Mouse (Mus musculus) liver, postnatal 0 days (tissue): Measurements from ENCODE around the gene Ranbp1. TPM values are rescaled to one million over a fixed set of nuclear protein-coding genes. Genes with fewer than 3 reads are reported as not detected.
A peak's percentile ranks its signal among the peaks of the same experiment; 100 is the strongest.
"Not testable (repeated sequence)": the region's sequence is repeated elsewhere in the genome, so short reads cannot be mapped to it uniquely, and the experiment has no call there.

ENCODE experiments used
- ATAC-seq: fragments of 200-750 bp; cut with Nextera tagmentation; 2 replicates; pipeline ENCODE4 v1.8.0; 2017; ENCODE audit warnings: mild to moderate bottlenecking, moderate library complexity
- DNase-seq: peaks from one replicate; pipeline ENCODE4 v3.0.0-alpha.2; 2016
- H3K27ac ChIP-seq: fragments of 300-500 bp; sonication (generic); 2 replicates; pipeline ENCODE4 v1.5.1; 2014; ENCODE audit warnings: antibody characterized with exemption, moderate library complexity, mild to moderate bottlenecking, low read depth
- H3K27me3 ChIP-seq: fragments of 300-500 bp; sonication (generic); 2 replicates; pipeline ENCODE4 v1.6.1; 2014; ENCODE audit warnings: low read length, control low read depth, mixed read lengths; ENCODE audit not compliant: insufficient read depth
- H3K36me3 ChIP-seq: fragments of 300-500 bp; sonication (generic); replicated peaks from 2 replicates; pipeline ENCODE4 v1.6.1; 2014; ENCODE audit warnings: mild to moderate bottlenecking, control low read depth, low read length, moderate library complexity, mixed read lengths; ENCODE audit not compliant: insufficient read depth
- H3K4me1 ChIP-seq: fragments of 300-500 bp; sonication (generic); 2 replicates; pipeline ENCODE4 v1.6.1; 2014; ENCODE audit warnings: antibody characterized with exemption, mild to moderate bottlenecking, control low read depth; ENCODE audit not compliant: insufficient read depth
- H3K4me2 ChIP-seq: fragments of 300-500 bp; sonication (generic); 2 replicates; pipeline ENCODE4 v1.6.1; 2014; ENCODE audit warnings: low read depth, mild to moderate bottlenecking, low read length, moderate library complexity, mixed read lengths
- H3K4me3 ChIP-seq: fragments of 300-500 bp; sonication (generic); 2 replicates; pipeline ENCODE4 v1.5.1; 2014; ENCODE audit warnings: low read depth, low read length
- H3K9ac ChIP-seq: fragments of 300-500 bp; sonication (generic); replicated peaks from 2 replicates; pipeline ENCODE4 v1.6.1; 2014; ENCODE audit warnings: mild to moderate bottlenecking, moderate library complexity
- H3K9me3 ChIP-seq: fragments of 300-500 bp; sonication (generic); 2 replicates; pipeline ENCODE4 v1.6.1; 2016; ENCODE audit warnings: mild to moderate bottlenecking, control low read depth, low read length, mixed read lengths
- CTCF ChIP-seq: sonication (generic); IDR thresholded peaks from 2 replicates; pipeline ENCODE4 v1.5.1; 2016; ENCODE audit warnings: antibody characterized with exemption, low read depth
- EP300 ChIP-seq: IDR thresholded peaks from 2 replicates; pipeline ENCODE4 v1.6.1; 2016; ENCODE audit warnings: antibody characterized with exemption, low read depth, mild to moderate bottlenecking
- WGBS: fragments of 180-500 bp; shearing (Covaris S2); extraction: QIAGEN DNeasy Blood & Tissue Kit; methylation state at CpG from one replicate; pipeline ENCODE4 v1.1.7; 2014; ENCODE audit not compliant: insufficient replicate concordance; 5-methylcytosine and 5-hydroxymethylcytosine counted together
- microRNA counts: library from miRNA; unstranded; fragments of <30 nt; microRNA quantifications from one replicate; lab custom pipeline; 2015
- microRNA-seq: library from miRNA; unstranded; fragments of <30 nt; microRNA quantifications from one replicate; pipeline ENCODE4, GENCODE M21; 2016
- polyA plus RNA-seq: library from polyadenylated mRNA; unstranded; fragments of >200 nt; fragmentation: Nextera tagmentation; extraction: Ambion mirVana; gene quantifications from 2 replicates; pipeline ENCODE4 v1.2.1, GENCODE M21; 2015

The Ranbp1 gene
- polyA plus RNA-seq, 1 experiment from 2014 or later = 160 TPM

- no peaks in the 10 kb centered on the region for H3K36me3 ChIP-seq
- DNase-seq (no peak), ATAC-seq (no peak)
- TF ChIP-seq CTCF (no peak), EP300 (no peak)
- no peak overlapping the region for H3K4me3 ChIP-seq
- 82% methylated on average over 10 of the region's 10 CpGs for WGBS
- no peak overlapping the region for H3K27ac ChIP-seq
- no peak overlapping the region for H3K9ac ChIP-seq
- H3K27me3 ChIP-seq = no peaks in the 10 kb centered on the region
- H3K4me2 ChIP-seq = no peak overlapping the region
- H3K9me3 ChIP-seq = no peaks in the 10 kb centered on the region
- no peaks in the 10 kb centered on the region for H3K4me1 ChIP-seq
These were observed 50.0 kb downstream of the Ranbp1 start for GRCm38 (mm10) chr16:18198365-18199098.

GRCm38 (mm10) chr16:18197881-18198280 is 50.7 kb downstream of the Ranbp1 start:
- no peaks in the 10 kb centered on the region for H3K9me3 ChIP-seq
- no peak overlapping the region for H3K9ac ChIP-seq
- DNase-seq = no peak
- 78% methylated on average over 6 of the region's 6 CpGs for WGBS
- TF ChIP-seq CTCF (no peak), EP300 (no peak)
- H3K27me3 ChIP-seq = no peaks in the 10 kb centered on the region
- H3K4me3 ChIP-seq = no peak overlapping the region
- ATAC-seq = no peak
- H3K36me3 ChIP-seq = no peaks in the 10 kb centered on the region
- H3K4me1 ChIP-seq = no peaks in the 10 kb centered on the region
- H3K27ac ChIP-seq = no peak overlapping the region
- no peak overlapping the region for H3K4me2 ChIP-seq

DNA sequence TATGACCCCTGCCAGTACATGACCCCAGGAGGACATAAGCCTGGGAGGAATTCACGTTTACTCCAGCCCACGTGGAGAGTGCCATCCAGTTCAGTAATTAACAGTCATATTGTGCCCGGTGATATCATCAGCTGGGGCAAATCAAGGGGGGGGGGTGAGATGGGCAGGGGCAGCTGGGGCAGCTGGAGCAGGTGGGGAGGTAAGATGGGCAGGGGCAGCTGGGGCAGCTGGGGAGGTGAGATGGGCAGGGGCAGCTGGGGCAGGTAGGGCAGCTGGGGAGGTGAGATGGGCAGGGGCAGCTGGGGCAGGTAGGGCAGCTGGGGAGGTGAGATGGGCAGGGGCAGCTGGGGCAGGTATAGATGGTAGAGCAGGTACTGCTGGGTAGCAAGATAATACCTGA is 53.0 kb downstream of the Ranbp1 start:
- H3K27ac ChIP-seq, H3K36me3 ChIP-seq, H3K9me3 ChIP-seq, H3K9ac ChIP-seq, H3K27me3 ChIP-seq, DNase-seq, ATAC-seq, H3K4me2 ChIP-seq, H3K4me1 ChIP-seq, H3K4me3 ChIP-seq: not testable (repeated sequence)
- 54% methylated on average over 3 of the region's 3 CpGs for WGBS

- H3K27me3 ChIP-seq = no peaks in the 10 kb centered on the region
- no peaks in the 10 kb centered on the region for H3K9me3 ChIP-seq
- no peak overlapping the region for H3K4me3 ChIP-seq
- no peak overlapping the region for H3K27ac ChIP-seq
- WGBS = 51% methylated on average over 5 of the region's 5 CpGs
- DNase-seq (no peak), ATAC-seq (peak; percentile 38; the same call in 1 of the 2 replicates)
- H3K36me3 ChIP-seq = no peaks in the 10 kb centered on the region
- H3K4me1 ChIP-seq = no peaks in the 10 kb centered on the region
- H3K4me2 ChIP-seq = no peak overlapping the region
- H3K9ac ChIP-seq = no peak overlapping the region
- TF ChIP-seq CTCF (no peak), EP300 (no peak)
These were observed 53.5 kb downstream of the Ranbp1 start for GRCm38 (mm10) chr16:18195068-18195467.

GRCm38 (mm10) chr16:18194208-18194985 is 54.1 kb downstream of the Ranbp1 start:
- no peaks in the 10 kb centered on the region for H3K36me3 ChIP-seq
- H3K27ac ChIP-seq = no peak overlapping the region
- 73% methylated on average over 15 of the region's 15 CpGs for WGBS
- H3K4me1 ChIP-seq = no peaks in the 10 kb centered on the region
- H3K9ac ChIP-seq = no peak overlapping the region
- ATAC-seq (peak; percentile 4; the same call in 1 of the 2 replicates), DNase-seq (no peak)
- no peak for TF ChIP-seq EP300
- H3K9me3 ChIP-seq = no peaks in the 10 kb centered on the region
- no peak overlapping the region for H3K4me3 ChIP-seq
- no peaks in the 10 kb centered on the region for H3K27me3 ChIP-seq
- H3K4me2 ChIP-seq = no peak overlapping the region

DNA sequence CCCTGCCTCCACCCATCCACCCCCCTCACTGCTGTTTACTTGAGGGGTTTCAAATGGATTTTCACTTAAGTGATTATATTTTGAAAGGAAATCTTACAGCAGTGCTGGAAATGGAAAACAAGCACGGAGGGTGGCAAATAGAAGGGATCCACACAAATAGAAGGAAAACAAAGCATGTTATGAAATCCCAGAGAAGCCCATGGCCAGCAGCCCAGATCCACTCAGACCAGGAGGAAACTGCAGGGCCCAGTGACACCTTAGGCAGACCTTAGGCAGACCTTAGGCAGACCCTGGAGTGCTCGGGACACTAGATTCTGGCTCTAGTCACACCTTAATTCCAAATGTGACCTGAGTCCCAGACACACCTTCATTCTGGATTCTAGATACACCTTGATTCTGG is 57.5 kb downstream of the Ranbp1 start:
- H3K9ac ChIP-seq = no peak overlapping the region
- H3K36me3 ChIP-seq = no peaks in the 10 kb centered on the region
- H3K27ac ChIP-seq = no peak overlapping the region
- DNase-seq = no peak
- WGBS = 66% methylated on average over 2 of the region's 2 CpGs
- H3K4me1 ChIP-seq = no peaks in the 10 kb centered on the region
- no peak for ATAC-seq
- H3K4me2 ChIP-seq = no peak overlapping the region
- no peaks in the 10 kb centered on the region for H3K27me3 ChIP-seq
- no peak for TF ChIP-seq CTCF
- TF ChIP-seq EP300 = no peak
- H3K4me3 ChIP-seq = no peak overlapping the region
- H3K9me3 ChIP-seq = no peaks in the 10 kb centered on the region

MicroRNA genes within 50 kb of the gene (microRNA counts, 519-probe panel; counts per million panel counts)
- microRNA mmu-miR-1306 (lab: Ali Mortazavi, UCI) = not detected

Small RNA genes within 50 kb of the gene (microRNA-seq; reads per million reads assigned to microRNA genes)
- gene Gm24572 = not detected
- gene Mir1306 = 207 reads per million, percentile 50 among the genes with 10 or more reads in this experiment

Other genes with a start within 250 kb of the Ranbp1 start
- gene Dgcr6, start 195.9 kb downstream of the Ranbp1 start, polyA plus RNA-seq = 23.2 and 24.4 TPM in 2 replicates
- 2.9 and 3.0 TPM in 2 replicates for gene Prodh, start 158.5 kb downstream of the Ranbp1 start, polyA plus RNA-seq
- 0.15 and 0.21 TPM in 2 replicates for gene Rtn4r, start 121.1 kb downstream of the Ranbp1 start, polyA plus RNA-seq
- gene Ccdc188, start 30.9 kb downstream of the Ranbp1 start, polyA plus RNA-seq = not detected in 2 replicates
- 1.3 and 1.6 TPM in 2 replicates for gene Zdhhc8, start 13.6 kb downstream of the Ranbp1 start, polyA plus RNA-seq
- gene Trmt2a, start 53 bp downstream of the Ranbp1 start, polyA plus RNA-seq = 22.9 and 23.3 TPM in 2 replicates
- gene Gm49776, start 9.6 kb upstream of the Ranbp1 start, polyA plus RNA-seq = 1.1 TPM in 1 of 2 replicates, not detected in the other
- 5.4 and 9.2 TPM in 2 replicates for gene Dgcr8, start 40.5 kb upstream of the Ranbp1 start, polyA plus RNA-seq
- gene Tango2, start 99.4 kb upstream of the Ranbp1 start, polyA plus RNA-seq = 54.1 and 61.1 TPM in 2 replicates
- 7.0 and 9.7 TPM in 2 replicates for gene Arvcf, start 99.5 kb upstream of the Ranbp1 start, polyA plus RNA-seq
- gene Txnrd2, start 177.7 kb upstream of the Ranbp1 start, polyA plus RNA-seq = 51.2 and 53.3 TPM in 2 replicates
- 100 and 125 TPM in 2 replicates for gene Comt, start 178.1 kb upstream of the Ranbp1 start, polyA plus RNA-seq
- 3.9 and 5.1 TPM in 2 replicates for gene Gnb1l, start 250.0 kb upstream of the Ranbp1 start, polyA plus RNA-seq